Mouse (Mus musculus): ENCODE data around the gene Ambra1. TPM values are rescaled to one million over a fixed set of nuclear protein-coding genes. Genes with fewer than 3 reads are reported as not detected.

The Ambra1 gene
- polyA plus RNA-seq, 1 experiment from 2014 or later, result 4.6 TPM

DNA sequence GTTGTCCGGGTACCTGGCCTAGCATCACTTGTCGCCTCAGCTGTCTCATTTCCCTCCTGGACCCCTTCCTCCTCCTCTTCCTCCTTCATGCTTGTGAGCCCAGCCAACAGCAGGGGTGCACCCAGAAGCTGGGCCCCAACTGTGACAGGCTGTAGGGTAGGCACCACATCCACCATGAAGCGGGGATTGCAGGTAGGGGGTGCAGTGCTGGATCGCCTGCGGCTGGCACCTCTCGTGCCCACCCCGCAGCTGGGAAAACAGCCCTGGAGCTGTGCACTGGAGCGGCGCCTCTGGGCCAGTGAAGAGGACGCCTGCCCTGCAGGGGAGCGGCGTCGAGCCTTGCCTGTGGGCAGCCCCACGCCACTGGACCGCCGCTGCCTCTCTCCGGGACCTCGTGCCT, 215.5 kb downstream of the Ambra1 start, which contains the start of gene Gm9821:
Gm9821 (plus strand) TSS at position 221 of the 400 bp plus-strand sequence.
- peak within 1 kb of the TSS; percentile 81 for H3K4me2 ChIP-seq
- peak within 1 kb of the TSS; percentile 85 for H3K9ac ChIP-seq
- H3K27me3 ChIP-seq, result no peaks in the 10 kb centered on the region
- DNase-seq (no peak), ATAC-seq (ENCODE audit: low read depth) (no peak)
- peaks cover 55% of the 10 kb centered on the region for H3K36me3 ChIP-seq
- H3K9me3 ChIP-seq (replicated peaks), result no peaks in the 10 kb centered on the region
- peaks cover 73% of the 10 kb centered on the region for H3K4me1 ChIP-seq (replicated peaks)
- WGBS (ENCODE audit: insufficient replicate concordance), result 93% methylated on average over 18 of the region's 18 CpGs
- peak within 1 kb of the TSS; percentile 97 for H3K27ac ChIP-seq
- peak within 1 kb of the TSS; percentile 63 for H3K4me3 ChIP-seq (replicated peaks)

DNA sequence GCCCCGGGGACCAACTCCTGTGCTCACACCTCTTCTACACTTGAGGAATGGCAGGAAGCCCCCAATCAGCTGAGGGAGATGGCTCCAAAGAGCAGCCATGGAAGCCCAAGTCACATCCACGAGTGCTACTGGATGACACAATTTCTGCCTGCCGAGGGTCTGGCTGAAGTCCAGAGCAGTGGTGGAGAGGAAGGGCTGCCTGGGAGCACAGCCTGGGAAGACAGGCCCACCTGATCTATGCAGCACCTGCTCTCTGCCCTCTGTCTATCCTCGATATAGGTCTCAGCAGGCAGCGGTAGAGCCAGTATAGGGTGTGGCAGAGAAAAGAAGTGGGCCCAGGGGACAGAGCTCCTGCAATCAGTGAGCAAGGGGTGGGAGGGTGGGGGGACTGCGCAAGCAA, 216.9 kb downstream of the Ambra1 start:
- peak overlapping the region; percentile 63 for H3K4me3 ChIP-seq (replicated peaks)

DNA sequence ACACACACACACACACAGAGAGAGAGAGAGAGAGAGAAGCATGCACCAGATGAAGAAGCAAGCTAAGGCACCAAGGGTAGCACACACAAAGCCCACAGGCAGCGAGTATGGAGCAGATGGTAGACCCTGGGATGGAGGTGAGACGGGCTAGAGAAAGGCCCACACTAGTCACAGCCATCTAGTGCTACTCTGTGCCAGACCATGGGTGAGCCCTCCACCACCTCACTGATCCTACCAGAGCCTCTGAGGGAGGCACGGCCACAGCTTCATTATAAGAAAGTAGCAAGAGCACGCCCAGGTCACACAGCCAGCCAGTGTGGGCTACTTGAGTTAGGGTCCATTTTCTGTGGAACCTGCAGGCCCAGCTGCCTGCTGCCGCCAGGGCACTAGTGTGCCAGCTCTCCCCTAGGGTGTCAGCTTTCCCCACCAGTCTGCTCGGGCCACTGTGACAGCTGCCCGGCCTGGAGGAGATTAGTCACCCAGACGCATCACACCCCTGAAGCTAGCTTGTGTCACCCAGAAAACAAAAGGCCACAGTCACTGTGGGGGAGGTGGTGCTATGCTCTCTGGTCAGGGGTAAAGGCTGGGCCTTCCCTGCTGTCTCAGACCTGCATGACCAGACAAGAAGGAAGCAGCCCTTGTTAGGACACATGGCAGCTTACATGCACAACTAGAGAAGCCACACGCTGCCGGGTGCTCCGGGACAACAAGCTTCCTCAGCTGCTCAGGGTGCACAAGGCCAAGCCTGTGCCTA, 217.6 kb downstream of the Ambra1 start:
- ATAC-seq (ENCODE audit: low read depth) (peak; percentile 57), DNase-seq (peak; percentile 76)

More for the DNA sequence above, 216.9 kb downstream of the Ambra1 start:
- DNase-seq (no peak), ATAC-seq (ENCODE audit: low read depth) (peak; percentile 11; the same call in 1 of the 2 replicates)
- H3K27ac ChIP-seq, result peak overlapping the region; percentile 97
- peak overlapping the region; percentile 81 for H3K4me2 ChIP-seq
- H3K27me3 ChIP-seq, result no peaks in the 10 kb centered on the region
- H3K36me3 ChIP-seq, result peaks cover 42% of the 10 kb centered on the region
- H3K9ac ChIP-seq, result peak overlapping the region; percentile 85
- H3K4me1 ChIP-seq (replicated peaks), result peaks cover 85% of the 10 kb centered on the region
- 35% methylated on average over 6 of the region's 6 CpGs for WGBS (ENCODE audit: insufficient replicate concordance)
- H3K9me3 ChIP-seq (replicated peaks), result no peaks in the 10 kb centered on the region

DNA sequence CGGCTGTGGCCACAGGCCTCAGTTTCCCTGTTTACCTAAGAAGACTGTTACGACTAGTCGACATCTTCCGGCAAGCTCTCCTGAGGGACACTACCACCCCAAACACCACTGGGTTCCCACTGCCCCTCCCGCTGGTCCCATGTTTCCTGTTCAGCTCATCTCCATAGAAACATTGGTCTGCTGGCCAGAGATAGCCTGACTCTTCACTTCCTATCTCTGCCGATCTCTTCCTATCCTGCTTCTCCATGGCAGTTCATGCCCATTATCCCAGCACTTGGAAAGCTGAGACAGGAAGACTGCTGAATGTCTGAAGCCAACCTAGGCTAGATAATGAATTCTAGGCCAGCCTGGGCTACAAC, 218.2 kb downstream of the Ambra1 start:
- peak overlapping the region; percentile 97 for H3K27ac ChIP-seq
- H3K36me3 ChIP-seq, result peaks cover 30% of the 10 kb centered on the region
- peak overlapping the region; percentile 85 for H3K9ac ChIP-seq
- WGBS (ENCODE audit: insufficient replicate concordance), result 15% methylated on average over 6 of the region's 6 CpGs
- peak; percentile 68 for DNase-seq
- H3K4me3 ChIP-seq (replicated peaks), result peak overlapping the region; percentile 63
- H3K9me3 ChIP-seq (replicated peaks), result no peaks in the 10 kb centered on the region
- no peaks in the 10 kb centered on the region for H3K27me3 ChIP-seq
- H3K4me1 ChIP-seq (replicated peaks), result peaks cover 97% of the 10 kb centered on the region
- peak; percentile 45 for ATAC-seq (ENCODE audit: low read depth)
- H3K4me2 ChIP-seq, result peak overlapping the region; percentile 81

More for the DNA sequence above, 217.6 kb downstream of the Ambra1 start:
- peaks cover 92% of the 10 kb centered on the region for H3K4me1 ChIP-seq (replicated peaks)
- no peaks in the 10 kb centered on the region for H3K27me3 ChIP-seq
- H3K9me3 ChIP-seq (replicated peaks), result no peaks in the 10 kb centered on the region
- peaks cover 35% of the 10 kb centered on the region for H3K36me3 ChIP-seq
- H3K9ac ChIP-seq, result peak overlapping the region; percentile 85
- peak overlapping the region; percentile 97 for H3K27ac ChIP-seq
- WGBS (ENCODE audit: insufficient replicate concordance), result 29% methylated on average over 11 of the region's 11 CpGs
- peak overlapping the region; percentile 81 for H3K4me2 ChIP-seq
- H3K4me3 ChIP-seq (replicated peaks), result peak overlapping the region; percentile 63

DNA sequence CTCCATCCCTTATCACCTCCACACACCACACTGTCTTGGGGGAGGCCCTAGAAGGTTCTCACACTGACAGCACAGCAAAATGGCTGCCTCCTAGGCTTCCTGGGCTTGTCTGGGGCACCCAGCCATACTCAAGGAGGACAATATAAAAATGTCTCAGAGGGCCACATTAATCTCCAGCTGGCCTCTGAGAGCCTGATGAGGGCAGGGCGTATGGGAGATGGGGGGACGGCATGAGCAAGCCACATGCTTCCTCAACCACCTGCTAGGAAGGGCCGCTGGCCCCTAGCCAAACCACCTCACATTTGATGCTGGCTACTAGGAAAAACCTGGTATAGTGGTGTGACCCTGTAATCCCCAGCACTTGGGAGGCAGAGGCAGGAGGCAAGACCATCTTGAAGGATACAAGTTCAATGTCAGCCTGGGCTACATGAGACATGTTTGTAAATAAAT, 218.9 kb downstream of the Ambra1 start:
- H3K9ac ChIP-seq, result peak overlapping the region; percentile 85
- H3K9me3 ChIP-seq (replicated peaks), result no peaks in the 10 kb centered on the region
- peaks cover 24% of the 10 kb centered on the region for H3K36me3 ChIP-seq
- H3K27me3 ChIP-seq, result no peaks in the 10 kb centered on the region
- H3K27ac ChIP-seq, result peak overlapping the region; percentile 97
- peak overlapping the region; percentile 63 for H3K4me3 ChIP-seq (replicated peaks)
- DNase-seq, result peak; percentile 63
- peak overlapping the region; percentile 81 for H3K4me2 ChIP-seq
- H3K4me1 ChIP-seq (replicated peaks), result peaks cover 98% of the 10 kb centered on the region
- ATAC-seq (ENCODE audit: low read depth), result peak; percentile 24; the same call in 1 of the 2 replicates
- WGBS (ENCODE audit: insufficient replicate concordance), result 17% methylated on average over 3 of the region's 3 CpGs

DNA sequence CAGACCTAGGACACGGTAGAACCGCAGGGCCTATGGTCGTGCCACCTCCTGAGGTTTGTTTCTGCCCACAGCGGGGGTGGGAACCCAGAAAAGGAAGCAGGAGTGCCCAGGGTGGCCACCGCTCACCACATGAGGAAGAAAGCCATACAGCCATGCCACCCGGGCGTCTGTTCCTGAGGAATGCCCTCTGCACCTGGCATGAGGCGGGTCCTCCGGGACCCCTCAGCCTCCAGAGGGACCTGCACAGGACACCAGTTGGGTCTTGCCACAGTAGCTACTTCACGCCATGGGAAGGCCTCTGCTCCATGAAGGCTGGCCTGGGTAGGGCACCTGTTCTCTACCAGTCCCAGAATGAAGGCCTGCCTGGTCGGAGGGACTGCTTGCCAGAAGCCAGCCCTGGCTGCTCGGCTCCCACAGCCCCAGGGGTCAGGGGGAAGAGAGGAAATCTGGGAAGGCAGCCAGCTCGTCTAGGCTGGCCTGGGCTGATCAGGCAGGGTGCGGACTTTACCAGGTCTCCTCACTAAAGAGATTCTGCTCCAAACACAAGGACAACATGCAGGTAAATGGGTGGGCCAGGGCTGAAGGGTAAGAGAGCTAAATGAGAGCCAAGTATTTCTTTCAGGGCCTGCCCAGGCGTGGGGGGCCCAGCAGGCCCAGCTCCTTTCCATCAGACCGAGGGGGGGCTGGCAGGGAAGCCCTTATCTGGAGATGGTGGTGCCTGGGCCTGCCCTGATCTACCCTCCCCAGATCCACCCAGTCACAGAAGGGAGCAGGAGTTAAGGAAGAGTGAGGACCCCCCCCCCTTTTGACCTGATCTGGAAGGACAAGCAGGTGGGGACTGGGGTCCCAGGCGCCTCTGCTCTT, 219.7 kb downstream of the Ambra1 start:
- WGBS (ENCODE audit: insufficient replicate concordance), result 14% methylated on average over 17 of the region's 17 CpGs
- H3K4me3 ChIP-seq (replicated peaks), result peak overlapping the region; percentile 63

DNA sequence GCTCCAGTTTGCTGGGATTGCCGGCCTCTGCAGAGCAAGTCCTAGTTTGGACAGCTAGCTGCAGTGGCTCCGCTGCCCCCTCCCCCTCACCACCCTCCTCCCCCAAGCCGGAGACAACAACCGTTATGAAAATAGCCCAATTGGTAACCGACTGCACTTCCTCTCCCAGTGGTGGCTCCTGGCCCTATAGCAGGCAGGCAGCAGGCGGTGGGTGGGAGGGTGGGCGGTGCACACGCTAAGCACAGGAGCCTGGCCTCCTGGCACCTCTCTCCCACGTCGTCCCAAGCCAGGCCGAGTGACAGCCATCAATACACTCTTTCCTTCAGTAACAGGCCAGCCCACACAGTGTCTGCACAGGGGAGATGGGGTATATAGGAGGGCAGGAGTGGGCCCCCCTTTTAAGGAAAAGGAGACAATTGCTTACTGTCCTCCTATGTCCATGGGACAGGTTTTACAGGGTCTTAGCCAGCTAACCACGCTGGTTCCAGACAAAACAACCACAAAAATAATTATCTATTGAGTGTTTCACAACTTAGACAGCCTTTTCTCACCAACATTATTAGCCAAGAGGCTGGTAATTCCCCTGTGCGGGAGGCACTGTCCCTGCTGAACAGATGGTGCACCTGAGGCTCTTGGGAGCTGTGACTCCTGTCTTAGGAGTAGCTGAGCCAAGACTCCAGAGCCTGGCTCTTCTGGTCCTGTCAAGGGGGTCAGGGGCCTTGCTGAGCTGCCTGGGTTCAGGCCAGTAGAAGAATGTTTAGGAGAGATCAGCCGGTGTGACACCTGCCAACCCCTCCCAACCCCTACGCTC, 220.5 kb downstream of the Ambra1 start:
- Histone ChIP-seq H3K27ac (peak overlapping the region; percentile 97), H3K4me1 (replicated peaks) (peaks cover 98% of the 10 kb centered on the region), H3K9ac (peak overlapping the region; percentile 85), H3K9me3 (replicated peaks) (no peaks in the 10 kb centered on the region), H3K4me2 (peak overlapping the region; percentile 81), H3K27me3 (no peaks in the 10 kb centered on the region), H3K4me3 (replicated peaks) (peak overlapping the region; percentile 63), H3K36me3 (peaks cover 13% of the 10 kb centered on the region)
- DNase-seq (peak; percentile 66), ATAC-seq (ENCODE audit: low read depth) (peak; percentile 78)
- WGBS (ENCODE audit: insufficient replicate concordance), result 6% methylated on average over 15 of the region's 15 CpGs

More for the DNA sequence above, 219.7 kb downstream of the Ambra1 start:
- Histone ChIP-seq H3K4me2 (peak overlapping the region; percentile 81), H3K27ac (peak overlapping the region; percentile 97), H3K36me3 (peaks cover 21% of the 10 kb centered on the region), H3K27me3 (no peaks in the 10 kb centered on the region), H3K9me3 (replicated peaks) (no peaks in the 10 kb centered on the region), H3K4me1 (replicated peaks) (peaks cover 98% of the 10 kb centered on the region), H3K9ac (peak overlapping the region; percentile 85)
- ATAC-seq (ENCODE audit: low read depth) (peak; percentile 82), DNase-seq (peak; percentile 74)

DNA sequence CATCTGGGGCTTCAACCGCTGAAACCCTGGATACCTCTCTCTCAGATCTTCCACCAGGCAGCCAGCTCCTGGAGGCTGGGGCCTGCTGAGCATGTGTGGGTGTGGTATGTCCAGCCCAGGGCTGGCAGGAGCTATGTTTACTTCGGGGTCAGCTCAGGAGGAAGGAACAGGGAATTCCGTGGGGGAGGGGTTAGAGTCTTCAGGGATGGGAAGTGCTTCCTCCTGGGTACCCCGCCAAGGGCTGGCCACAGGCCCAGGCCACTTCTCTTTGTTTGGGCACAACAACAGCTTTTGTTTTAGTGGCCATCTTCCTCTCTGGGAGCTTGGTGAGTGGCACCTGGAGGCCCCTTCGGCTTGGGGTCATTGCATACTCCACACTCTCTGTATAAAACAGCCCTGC, 223.9 kb downstream of the Ambra1 start:
- Histone ChIP-seq H3K4me1 (replicated peaks) (peaks cover 98% of the 10 kb centered on the region), H3K36me3 (no peaks in the 10 kb centered on the region), H3K4me3 (replicated peaks) (no peak overlapping the region), H3K4me2 (0 out of 2 replicates have a peak overlapping the region, but pooled peaks have one; percentile 2), H3K9me3 (replicated peaks) (no peaks in the 10 kb centered on the region), H3K27me3 (no peaks in the 10 kb centered on the region), H3K27ac (peak overlapping the region; percentile 51), H3K9ac (peak overlapping the region; percentile 34; the same call in 1 of the 2 replicates)
- WGBS (ENCODE audit: insufficient replicate concordance), result 35% methylated on average over 5 of the region's 5 CpGs
- no peak for DNase-seq
- ATAC-seq (ENCODE audit: low read depth), result no peak

DNA sequence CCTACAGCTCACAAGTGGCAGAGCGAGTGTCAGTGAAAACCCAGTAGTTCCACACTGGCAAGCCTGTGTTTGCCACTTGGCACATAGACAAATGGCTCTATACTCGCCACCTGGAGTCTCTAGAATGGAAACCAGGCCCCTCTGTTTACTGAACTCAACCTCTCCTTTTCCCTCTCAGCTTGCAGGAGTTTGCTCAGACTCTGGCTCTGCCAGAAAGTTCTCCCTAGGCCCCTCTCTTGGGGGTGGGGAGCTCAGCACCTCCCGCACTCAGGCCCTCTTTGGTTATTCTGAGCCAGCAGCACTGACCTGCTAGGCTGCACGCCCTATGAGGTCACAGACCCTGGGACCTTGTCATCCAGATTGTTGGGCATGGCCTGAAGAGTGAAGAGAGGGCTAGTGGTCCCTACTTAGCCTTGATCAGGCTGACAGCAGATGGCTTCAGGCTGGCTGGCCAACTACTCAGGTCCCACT, 225.2 kb downstream of the Ambra1 start:
- Histone ChIP-seq H3K9me3 (replicated peaks) (no peaks in the 10 kb centered on the region), H3K9ac (peak overlapping the region; percentile 40; the same call in 1 of the 2 replicates), H3K4me1 (replicated peaks) (peaks cover 98% of the 10 kb centered on the region), H3K4me2 (no peak overlapping the region), H3K4me3 (replicated peaks) (no peak overlapping the region), H3K27me3 (no peaks in the 10 kb centered on the region), H3K36me3 (peaks cover 6% of the 10 kb centered on the region), H3K27ac (peak overlapping the region; percentile 65)
- ATAC-seq (ENCODE audit: low read depth), result no peak
- WGBS (ENCODE audit: insufficient replicate concordance), result 79% methylated on average over 4 of the region's 4 CpGs
- DNase-seq, result no peak

DNA sequence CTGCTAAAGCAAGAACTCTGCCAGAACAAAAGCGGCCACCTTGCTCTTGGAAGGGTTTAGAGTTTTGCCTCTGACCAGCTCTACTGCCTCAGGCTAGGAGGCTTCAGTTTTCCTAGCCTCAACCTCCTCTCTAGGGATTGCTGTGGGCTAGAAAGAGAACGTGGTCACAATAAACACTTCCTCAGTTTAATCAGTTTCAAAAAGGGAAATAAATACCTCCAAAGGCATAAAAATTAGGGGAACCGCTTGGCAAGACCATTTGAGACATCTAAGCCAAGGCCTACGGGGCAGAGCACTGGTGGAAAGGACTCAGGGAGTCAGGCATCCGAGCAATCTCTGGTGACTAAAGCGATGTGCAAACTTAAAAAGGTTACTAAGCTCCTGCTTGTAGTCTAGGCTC, 225.9 kb downstream of the Ambra1 start:
- Histone ChIP-seq H3K4me1 (replicated peaks) (peaks cover 98% of the 10 kb centered on the region), H3K9me3 (replicated peaks) (no peaks in the 10 kb centered on the region), H3K27ac (peak overlapping the region; percentile 65), H3K36me3 (peaks cover 12% of the 10 kb centered on the region), H3K4me3 (replicated peaks) (no peak overlapping the region), H3K9ac (peak overlapping the region; percentile 40), H3K27me3 (no peaks in the 10 kb centered on the region), H3K4me2 (no peak overlapping the region)
- no peak for DNase-seq
- ATAC-seq (ENCODE audit: low read depth), result no peak
- 69% methylated on average over 6 of the region's 6 CpGs for WGBS (ENCODE audit: insufficient replicate concordance)

Data from liver, embryonic 13.5 days (tissue).